Mouse (Mus musculus) hindbrain, embryonic 13.5 days (tissue): ENCODE measurements around the gene Cnnm3. TPM values are rescaled to one million over a fixed set of nuclear protein-coding genes. Genes with fewer than 3 reads are reported as not detected.
"Not testable (repeated sequence)": the region's sequence is repeated elsewhere in the genome, so short reads cannot be mapped to it uniquely, and the experiment has no call there.

Source experiments
- ATAC-seq: fragments of 200-750 bp; cut with Nextera tagmentation; 2 replicates; pipeline ENCODE4 v1.8.0; 2017; ENCODE audit warnings: moderate TSS enrichment; ENCODE audit not compliant: low FRiP score
- H3K27ac ChIP-seq: fragments of 300-500 bp; sonication (generic); 2 replicates; pipeline ENCODE4 v1.5.1; 2015; ENCODE audit warnings: inconsistent platforms, mild to moderate bottlenecking, moderate library complexity
- H3K27me3 ChIP-seq: fragments of 300-500 bp; sonication (generic); 2 replicates; pipeline ENCODE4 v1.6.1; 2015; ENCODE audit warnings: mild to moderate bottlenecking, inconsistent platforms
- H3K36me3 ChIP-seq: fragments of 300-500 bp; sonication (generic); 2 replicates; pipeline ENCODE4 v1.6.1; 2015; ENCODE audit warnings: mild to moderate bottlenecking, inconsistent platforms
- H3K4me1 ChIP-seq: fragments of 300-500 bp; sonication (generic); replicated peaks from 2 replicates; pipeline ENCODE4 v1.6.1; 2015; ENCODE audit warnings: inconsistent platforms
- H3K4me2 ChIP-seq: fragments of 300-500 bp; sonication (generic); 2 replicates; pipeline ENCODE4 v1.6.1; 2015; ENCODE audit warnings: inconsistent platforms, mild to moderate bottlenecking, moderate library complexity
- H3K4me3 ChIP-seq: fragments of 300-500 bp; sonication (generic); 2 replicates; pipeline ENCODE4 v1.5.1; 2015; ENCODE audit warnings: mild to moderate bottlenecking, inconsistent platforms
- H3K9ac ChIP-seq: fragments of 300-500 bp; sonication (generic); 2 replicates; pipeline ENCODE4 v1.6.1; 2015; ENCODE audit warnings: mild to moderate bottlenecking, inconsistent platforms
- H3K9me3 ChIP-seq: fragments of 300-500 bp; sonication (generic); 2 replicates; pipeline ENCODE4 v1.6.1; 2016; ENCODE audit warnings: inconsistent platforms
- WGBS: fragments of 180-500 bp; shearing (Covaris S2); methylation state at CpG from one replicate; pipeline ENCODE4 v1.1.7; 2015; 5-methylcytosine and 5-hydroxymethylcytosine counted together
- polyA plus RNA-seq: library from polyadenylated mRNA; unstranded; fragments of >200 nt; fragmentation: Nextera tagmentation; extraction: Ambion mirVana; gene quantifications from 2 replicates; pipeline ENCODE4 v1.2.1, GENCODE M21; 2015

The Cnnm3 gene
- polyA plus RNA-seq, 1 experiment from 2014 or later: 5.1 TPM

GRCm38 (mm10) chr1:36529274-36529673 lies 17.6 kb downstream of the Cnnm3 start:
- 90% methylated on average over 4 of the region's 4 CpGs for WGBS
- Histone ChIP-seq H3K27ac (no peak overlapping the region), H3K9me3 (no peaks in the 10 kb centered on the region), H3K4me3 (no peak overlapping the region), H3K9ac (no peak overlapping the region), H3K36me3 (peaks cover 48% of the 10 kb centered on the region), H3K4me1 (peaks cover 18% of the 10 kb centered on the region), H3K4me2 (no peak overlapping the region), H3K27me3 (no peaks in the 10 kb centered on the region)
- no peak for ATAC-seq

DNA sequence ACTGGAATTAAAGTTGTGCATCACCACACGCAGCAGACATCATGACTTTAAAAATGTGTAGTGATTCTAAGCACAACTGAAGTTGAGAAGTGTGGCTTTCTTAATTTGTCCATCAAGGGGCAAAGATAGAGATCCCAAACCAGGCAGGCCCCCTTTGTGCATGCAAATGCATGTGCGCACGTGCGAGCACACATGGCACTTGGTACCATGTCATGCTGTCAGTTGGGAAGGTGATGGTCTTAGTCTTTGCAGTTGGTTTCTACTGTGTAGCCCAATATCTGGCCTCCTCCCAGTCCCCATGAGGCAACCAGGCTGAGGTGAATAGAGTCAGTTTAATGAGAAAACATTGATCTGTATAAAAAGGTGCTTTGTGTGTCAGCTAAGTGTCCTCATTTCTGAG lies 18.2 kb downstream of the Cnnm3 start:
- Histone ChIP-seq H3K27ac (no peak overlapping the region), H3K27me3 (no peaks in the 10 kb centered on the region), H3K9me3 (no peaks in the 10 kb centered on the region), H3K36me3 (peaks cover 42% of the 10 kb centered on the region), H3K9ac (no peak overlapping the region), H3K4me1 (peaks cover 18% of the 10 kb centered on the region), H3K4me3 (no peak overlapping the region), H3K4me2 (no peak overlapping the region)
- no peak for ATAC-seq
- 90% methylated on average over 4 of the region's 4 CpGs for WGBS

- WGBS: 84% methylated on average over 8 of the region's 8 CpGs
- Histone ChIP-seq H3K27me3 (no peaks in the 10 kb centered on the region), H3K4me3 (no peak overlapping the region), H3K9ac (no peak overlapping the region), H3K9me3 (no peaks in the 10 kb centered on the region), H3K36me3 (peaks cover 36% of the 10 kb centered on the region), H3K4me1 (peaks cover 18% of the 10 kb centered on the region), H3K4me2 (no peak overlapping the region), H3K27ac (no peak overlapping the region; the same call in 1 of the 2 replicates)
- no peak for ATAC-seq
Measured at GRCm38 (mm10) chr1:36530485-36530884, 18.8 kb downstream of the Cnnm3 start.

GRCm38 (mm10) chr1:36530962-36531361 lies 19.3 kb downstream of the Cnnm3 start:
- H3K27ac ChIP-seq: no peak overlapping the region
- WGBS: 94% methylated on average over 7 of the region's 7 CpGs
- no peak for ATAC-seq
- H3K4me3 ChIP-seq: no peak overlapping the region
- no peaks in the 10 kb centered on the region for H3K27me3 ChIP-seq
- H3K9ac ChIP-seq: no peak overlapping the region
- H3K9me3 ChIP-seq: no peaks in the 10 kb centered on the region
- peaks cover 18% of the 10 kb centered on the region for H3K4me1 ChIP-seq
- H3K36me3 ChIP-seq: peaks cover 33% of the 10 kb centered on the region
- no peak overlapping the region for H3K4me2 ChIP-seq

GRCm38 (mm10) chr1:36531461-36531860 lies 19.8 kb downstream of the Cnnm3 start:
- no peaks in the 10 kb centered on the region for H3K9me3 ChIP-seq
- no peak for ATAC-seq
- H3K4me1 ChIP-seq: peaks cover 18% of the 10 kb centered on the region
- H3K27ac ChIP-seq: no peak overlapping the region
- H3K27me3 ChIP-seq: no peaks in the 10 kb centered on the region
- no peak overlapping the region for H3K9ac ChIP-seq
- H3K4me3 ChIP-seq: no peak overlapping the region
- H3K4me2 ChIP-seq: no peak overlapping the region
- H3K36me3 ChIP-seq: peaks cover 32% of the 10 kb centered on the region
- 92% methylated on average over 12 of the region's 12 CpGs for WGBS

GRCm38 (mm10) chr1:36533546-36533945 lies 21.9 kb downstream of the Cnnm3 start:
- Histone ChIP-seq H3K4me3 (no peak overlapping the region), H3K27me3 (no peaks in the 10 kb centered on the region), H3K9ac (no peak overlapping the region), H3K4me2 (no peak overlapping the region), H3K4me1 (peaks cover 17% of the 10 kb centered on the region; the same call in 1 of the 2 replicates), H3K27ac (no peak overlapping the region), H3K9me3 (no peaks in the 10 kb centered on the region), H3K36me3 (peaks cover 28% of the 10 kb centered on the region)
- WGBS: 86% methylated on average over 6 of the region's 6 CpGs
- ATAC-seq: no peak

DNA sequence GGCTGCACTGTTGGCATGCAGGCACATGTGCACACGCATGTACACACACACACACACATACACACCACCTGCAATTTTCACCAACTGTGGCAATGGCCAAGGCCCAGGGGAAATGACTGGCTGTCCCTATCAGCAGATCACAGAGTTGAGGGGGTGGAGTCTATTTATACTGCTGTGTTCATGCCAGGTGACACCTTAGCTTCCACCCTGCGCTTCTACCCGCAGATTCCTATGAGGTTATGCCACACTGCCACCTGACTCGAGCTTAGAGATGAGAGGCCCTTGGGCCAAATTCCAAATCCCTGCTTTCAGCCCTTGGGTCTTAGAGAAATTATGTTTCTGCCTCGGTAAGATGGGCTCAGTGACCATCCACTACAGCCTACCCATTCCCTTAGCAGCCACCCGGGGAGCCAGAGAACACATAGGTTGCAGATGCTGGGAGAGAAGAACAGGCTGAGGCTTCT lies 23.0 kb downstream of the Cnnm3 start:
- peaks cover 16% of the 10 kb centered on the region; the same call in 1 of the 2 replicates for H3K4me1 ChIP-seq
- peaks cover 39% of the 10 kb centered on the region for H3K36me3 ChIP-seq
- H3K27me3 ChIP-seq: no peaks in the 10 kb centered on the region
- H3K4me2 ChIP-seq: no peak overlapping the region
- ATAC-seq: no peak
- no peak overlapping the region for H3K9ac ChIP-seq
- no peaks in the 10 kb centered on the region for H3K9me3 ChIP-seq
- WGBS: 91% methylated on average over 6 of the region's 6 CpGs
- H3K27ac ChIP-seq: no peak overlapping the region
- no peak overlapping the region for H3K4me3 ChIP-seq

- H3K36me3 ChIP-seq: peaks cover 43% of the 10 kb centered on the region
- no peaks in the 10 kb centered on the region for H3K27me3 ChIP-seq
- H3K4me3 ChIP-seq: no peak overlapping the region
- ATAC-seq: no peak
- H3K9me3 ChIP-seq: no peaks in the 10 kb centered on the region
- no peak overlapping the region for H3K9ac ChIP-seq
- 0 out of 2 replicates have a peak, but pooled peaks cover 5% of the 10 kb centered on the region for H3K4me1 ChIP-seq
- WGBS: 91% methylated on average over 11 of the region's 11 CpGs
- no peak overlapping the region for H3K4me2 ChIP-seq
- H3K27ac ChIP-seq: no peak overlapping the region
Measured at GRCm38 (mm10) chr1:36535477-36536396, 24.1 kb downstream of the Cnnm3 start.

- no peaks in the 10 kb centered on the region for H3K27me3 ChIP-seq
- H3K4me2 ChIP-seq: no peak overlapping the region
- no peak overlapping the region for H3K27ac ChIP-seq
- no peak for ATAC-seq
- peaks cover 42% of the 10 kb centered on the region for H3K36me3 ChIP-seq
- WGBS: 81% methylated on average over 8 of the region's 8 CpGs
- H3K9ac ChIP-seq: no peak overlapping the region
- H3K4me1 ChIP-seq: 0 out of 2 replicates have a peak, but pooled peaks cover 4% of the 10 kb centered on the region
- no peaks in the 10 kb centered on the region for H3K9me3 ChIP-seq
- no peak overlapping the region for H3K4me3 ChIP-seq
Measured at GRCm38 (mm10) chr1:36536397-36536728, 24.7 kb downstream of the Cnnm3 start.

GRCm38 (mm10) chr1:36536783-36537182 lies 25.1 kb downstream of the Cnnm3 start, which contains the start of gene Ankrd23:
Gene Ankrd23 (minus strand): TSS chr1:36536883.
- not testable (repeated sequence) for ATAC-seq, H3K9me3 ChIP-seq, H3K27me3 ChIP-seq, H3K4me2 ChIP-seq, H3K27ac ChIP-seq, H3K4me3 ChIP-seq, H3K9ac ChIP-seq, H3K4me1 ChIP-seq
- H3K36me3 ChIP-seq: peaks cover 42% of the 10 kb centered on the region
- WGBS: 97% methylated on average over 9 of the region's 9 CpGs

DNA sequence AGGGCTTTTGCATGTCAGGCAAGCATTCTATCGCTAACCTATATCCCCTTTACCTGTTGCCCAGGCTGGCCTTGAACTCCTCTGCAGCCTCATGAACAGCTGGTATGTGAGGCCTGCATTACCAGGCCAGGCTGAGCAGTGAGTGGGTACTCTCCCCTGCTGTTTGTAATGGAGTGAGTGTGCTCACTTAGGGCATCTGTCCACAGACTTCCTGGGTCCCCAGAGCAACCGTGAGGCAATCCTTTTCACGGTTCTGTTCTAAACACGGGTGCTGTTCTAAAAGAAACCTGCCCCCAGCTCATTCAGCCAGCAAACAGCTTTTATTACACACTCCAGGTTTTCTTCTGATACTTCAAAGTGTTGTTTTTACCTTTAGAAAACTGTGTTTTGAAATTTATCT lies 27.1 kb downstream of the Cnnm3 start:
- no peak overlapping the region for H3K4me3 ChIP-seq
- no peak overlapping the region for H3K9ac ChIP-seq
- 0 out of 2 replicates have a peak, but pooled peaks cover 4% of the 10 kb centered on the region for H3K4me1 ChIP-seq
- 88% methylated on average over 4 of the region's 4 CpGs for WGBS
- H3K36me3 ChIP-seq: peaks cover 42% of the 10 kb centered on the region
- H3K9me3 ChIP-seq: no peaks in the 10 kb centered on the region
- H3K27me3 ChIP-seq: no peaks in the 10 kb centered on the region
- no peak overlapping the region for H3K4me2 ChIP-seq
- H3K27ac ChIP-seq: no peak overlapping the region
- ATAC-seq: no peak

DNA sequence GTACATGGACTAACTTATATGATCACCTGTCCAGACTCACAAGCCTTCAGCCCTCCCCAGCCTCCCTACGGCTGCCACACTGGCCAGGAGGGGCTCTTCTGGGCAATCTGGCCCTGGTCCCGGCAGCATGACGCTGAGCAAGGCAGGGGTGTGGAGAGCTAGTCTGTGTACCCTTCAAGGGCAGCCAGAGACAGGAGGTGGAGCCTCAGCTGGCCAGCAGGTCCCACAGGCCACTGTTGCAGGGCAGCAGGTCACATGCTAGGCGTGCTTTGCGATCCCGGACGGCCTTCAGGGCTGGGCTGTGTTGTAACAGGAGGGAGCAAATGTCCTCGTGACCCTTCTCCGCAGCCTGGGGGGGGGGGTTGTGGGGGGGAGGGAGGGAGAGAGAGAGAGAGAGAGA lies 27.5 kb downstream of the Cnnm3 start, which contains the start of gene Gm42417:
TSS of gene Gm42417 (minus strand) at position 244 of the 400 bp plus-strand sequence.
- 54% methylated on average over 9 of the region's 9 CpGs for WGBS
- H3K9ac ChIP-seq: no peak within 1 kb of the TSS
- no peak for ATAC-seq

More for the DNA sequence above, 27.5 kb downstream of the Cnnm3 start, which contains the start of gene Gm42417:
- no peak within 1 kb of the TSS for H3K27ac ChIP-seq
- no peak within 1 kb of the TSS for H3K4me3 ChIP-seq
- H3K9me3 ChIP-seq: no peaks in the 10 kb centered on the region
- no peaks in the 10 kb centered on the region for H3K27me3 ChIP-seq
- 0 out of 2 replicates have a peak, but pooled peaks cover 8% of the 10 kb centered on the region for H3K4me1 ChIP-seq
- peaks cover 42% of the 10 kb centered on the region for H3K36me3 ChIP-seq
- H3K4me2 ChIP-seq: no peak within 1 kb of the TSS
